ENCODE assay signal across 27 mouse cellular contexts in the genomic region with DNA sequence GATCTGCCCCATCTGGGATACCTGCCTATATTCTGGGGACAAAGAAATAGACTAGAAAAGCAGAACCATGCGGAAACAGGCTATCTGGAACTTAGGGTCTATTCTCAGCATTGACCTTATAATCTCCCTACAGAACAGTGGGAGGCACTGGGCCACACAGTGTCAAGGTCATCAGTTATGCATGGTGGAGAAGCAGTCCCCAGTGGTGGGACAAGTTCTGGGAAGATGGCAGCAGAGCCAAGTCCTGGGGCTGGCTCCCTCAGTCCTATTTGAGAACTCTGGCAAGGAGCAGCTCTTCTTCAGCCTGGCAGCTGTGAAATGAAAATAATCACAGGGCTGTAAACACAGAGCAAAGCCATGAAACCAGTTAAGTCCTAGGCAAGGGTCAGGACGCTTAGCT. TPM values are rescaled to one million over a fixed set of nuclear protein-coding genes. Genes with fewer than 3 reads are reported as not detected.
"Had no signal": no experiment of that assay in that cellular context is flagged by ENCODE, and none has a peak within 500 bp of the region (broad histone marks: within the 10 kb centered on the region; RNA-seq: fewer than 3 reads in every experiment).

No protein-coding gene starts in this region.

- H3K27ac ChIP-seq: embryonic facial prominence, embryonic 12.5 days; embryonic facial prominence, embryonic 13.5 days; embryonic facial prominence, embryonic 15.5 days; forebrain, embryonic 10.5 days; forebrain, embryonic 12.5 days; forebrain, embryonic 13.5 days; forebrain, embryonic 15.5 days; gastrocnemius, adult 2 months; heart, embryonic 10.5 days had no signal

- H3K4me3 ChIP-seq: embryonic facial prominence, embryonic 12.5 days; embryonic facial prominence, embryonic 13.5 days; embryonic facial prominence, embryonic 15.5 days; erythroblast, embryonic 14.5 days; forebrain, embryonic 10.5 days; forebrain, embryonic 12.5 days; forebrain, embryonic 13.5 days; forebrain, embryonic 15.5 days; gastrocnemius, adult 2 months; heart, embryonic 10.5 days had no signal

- H3K9ac ChIP-seq: embryonic facial prominence, embryonic 12.5 days; embryonic facial prominence, embryonic 13.5 days; embryonic facial prominence, embryonic 15.5 days; forebrain, embryonic 12.5 days; forebrain, embryonic 13.5 days; forebrain, embryonic 15.5 days; forebrain, postnatal 0 days had no signal

- H3K27me3 ChIP-seq: embryonic facial prominence, embryonic 12.5 days; embryonic facial prominence, embryonic 13.5 days; embryonic facial prominence, embryonic 15.5 days; forebrain, embryonic 12.5 days; forebrain, embryonic 13.5 days; forebrain, embryonic 15.5 days had no signal

- H3K9me3 ChIP-seq: embryonic facial prominence, embryonic 12.5 days; embryonic facial prominence, embryonic 13.5 days; embryonic facial prominence, embryonic 15.5 days; forebrain, embryonic 10.5 days; forebrain, embryonic 12.5 days; forebrain, embryonic 13.5 days; forebrain, embryonic 15.5 days; heart, embryonic 10.5 days had no signal

- H3K4me1 ChIP-seq: forebrain, embryonic 12.5 days; forebrain, embryonic 13.5 days; forebrain, embryonic 15.5 days had no signal

- H3K36me3 ChIP-seq: embryonic facial prominence, embryonic 12.5 days; embryonic facial prominence, embryonic 13.5 days; forebrain, embryonic 10.5 days; forebrain, embryonic 12.5 days; forebrain, embryonic 15.5 days; heart, embryonic 10.5 days had no signal

- DNase-seq: cerebellum, adult 2 months; cerebellum, adult 8-10 months; cerebellum, adult 9-10 months; cerebellum, adult 9-11 months; cerebellum, postnatal 10 days; cerebellum, postnatal 14 days; cerebellum, postnatal 25 days; cerebellum, postnatal 36 days; embryo, embryonic 11 days; forebrain, postnatal 0 days; gastrocnemius, adult 2 months; gastrocnemius, postnatal 10 days; gastrocnemius, postnatal 14 days; gastrocnemius, postnatal 25 days; gastrocnemius, postnatal 36 days; heart, adult 18-20 months had no signal

RNA-seq across cellular contexts. Expression of gene Ngf, which starts 54.0 kb away (rescaled TPM):
- total RNA-seq: common myeloid progenitor, adult 5-6 weeks; granulocyte monocyte progenitor cell, adult 5-6 weeks had no signal
- polyA plus RNA-seq: erythroblast, embryonic 14.5 days had no signal
